Mouse (Mus musculus): ENCODE measurements at regions not wholly inside any gene's neighbourhood (a gene's known extent, or its start where the extent isn't known, plus 50 kb on each side); places are given as distances from the start of the nearest gene placed in this dataset.

DNA sequence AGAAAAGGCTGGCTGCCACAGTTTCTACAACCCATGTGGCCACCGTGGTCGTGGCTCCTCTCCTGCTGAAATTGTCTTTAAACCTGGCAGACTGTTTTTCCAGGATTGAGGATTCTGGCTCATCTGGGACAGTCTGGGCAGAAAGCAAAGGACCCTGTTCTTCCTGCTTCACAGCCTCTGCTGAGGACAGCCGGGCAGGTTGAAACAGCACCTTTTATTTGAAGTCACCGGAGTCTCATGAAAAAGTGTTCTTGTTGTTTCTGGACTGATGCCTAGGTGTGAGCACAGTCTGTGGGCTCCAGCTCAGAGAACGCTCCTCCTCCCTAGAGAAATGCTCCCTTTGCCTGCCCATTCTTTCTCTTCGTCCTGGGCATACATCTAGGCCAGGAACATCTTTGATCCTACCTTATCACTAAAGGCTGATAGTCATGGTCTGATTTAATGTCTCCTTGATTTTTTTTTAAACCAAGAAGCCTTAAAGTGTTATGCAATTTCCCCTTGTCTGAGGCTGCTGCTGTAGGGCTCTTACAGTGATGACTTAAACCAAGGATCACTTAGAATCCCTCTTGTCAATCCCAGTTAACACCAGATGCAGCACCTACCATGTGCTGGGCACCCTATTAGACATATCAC is 177.0 kb upstream of the Frmd6 start:
- TF ChIP-seq CTCF (IDR thresholded peaks at IDR 0.05; ENCODE audit: control insufficient read depth, insufficient read depth, insufficient read length) (no peak), MAX (IDR thresholded peaks at IDR 0.05) (no peak), USF1 (IDR thresholded peaks at IDR 0.05; ENCODE audit: low read depth) (no peak), MYOD1 (IDR thresholded peaks at IDR 0.05; ENCODE audit: control insufficient read depth, insufficient read length, low read depth) (no peak), FOSL1 (IDR thresholded peaks at IDR 0.05; ENCODE audit: insufficient read depth, low read length, poor library complexity, severe bottlenecking) (no peak)

Data from C2C12 (cell line).